Mouse (Mus musculus) forebrain, postnatal 0 days (tissue): ENCODE measurements around the gene Gm45521. TPM values are rescaled to one million over a fixed set of nuclear protein-coding genes. Genes with fewer than 3 reads are reported as not detected.

Experiments used
- ATAC-seq: fragments of 200-750 bp; cut with Nextera tagmentation; 2 replicates; pipeline ENCODE4 v1.8.0; 2017; ENCODE audit warnings: mild to moderate bottlenecking, moderate library complexity
- DNase-seq: peaks from one replicate; pipeline ENCODE4 v3.0.0-alpha.2; 2015
- H3K27ac ChIP-seq: fragments of 300-500 bp; sonication (generic); 2 replicates; pipeline ENCODE4 v1.5.1; 2014; ENCODE audit warnings: low read depth, mild to moderate bottlenecking, antibody characterized with exemption, low read length, moderate library complexity, mixed read lengths
- H3K27me3 ChIP-seq: fragments of 300-500 bp; sonication (generic); 2 replicates; pipeline ENCODE4 v1.6.1; 2014; ENCODE audit warnings: mild to moderate bottlenecking, low read length, mixed read lengths; ENCODE audit not compliant: insufficient read depth
- H3K36me3 ChIP-seq: fragments of 300-500 bp; sonication (generic); 2 replicates; pipeline ENCODE4 v1.6.1; 2014; ENCODE audit warnings: mild to moderate bottlenecking, moderate library complexity; ENCODE audit not compliant: insufficient read depth
- H3K4me1 ChIP-seq: fragments of 300-500 bp; sonication (generic); 2 replicates; pipeline ENCODE4 v1.6.1; 2014; ENCODE audit warnings: antibody characterized with exemption; ENCODE audit not compliant: insufficient read depth
- H3K4me2 ChIP-seq: fragments of 300-500 bp; sonication (generic); 2 replicates; pipeline ENCODE4 v1.6.1; 2014; ENCODE audit warnings: low read depth, mild to moderate bottlenecking, moderate library complexity
- H3K4me3 ChIP-seq: fragments of 300-500 bp; sonication (generic); 2 replicates; pipeline ENCODE4 v1.5.1; 2014; ENCODE audit warnings: low read depth, low read length, mixed read lengths
- H3K9ac ChIP-seq: fragments of 300-500 bp; sonication (generic); 2 replicates; pipeline ENCODE4 v1.6.1; 2014; ENCODE audit warnings: mild to moderate bottlenecking
- H3K9me3 ChIP-seq: fragments of 300-500 bp; sonication (generic); 2 replicates; pipeline ENCODE4 v1.6.1; 2016; ENCODE audit warnings: low read length
- CTCF ChIP-seq: sonication (generic); IDR thresholded peaks from 2 replicates; pipeline ENCODE4 v1.5.1; 2016; ENCODE audit warnings: antibody characterized with exemption, control low read depth, low read depth
- WGBS: fragments of 180-500 bp; shearing (Covaris S2); extraction: QIAGEN DNeasy Blood & Tissue Kit; methylation state at CpG from one replicate; pipeline ENCODE4 v1.1.7; 2014; 5-methylcytosine and 5-hydroxymethylcytosine counted together
- polyA plus RNA-seq: library from polyadenylated mRNA; unstranded; fragments of >200 nt; fragmentation: Nextera tagmentation; extraction: Ambion mirVana; gene quantifications from 2 replicates; pipeline ENCODE4 v1.2.1, GENCODE M21; 2015
- total RNA-seq: library from RNA; depleted of rRNA; stranded (reverse); fragments of >200 nt; gene quantifications from 2 replicates; pipeline ENCODE4 v1.2.3, GENCODE M21; 2014

Gene Gm45521
- total and polyA plus RNA-seq, 2 experiments from 2014 or later, result not detected

DNA sequence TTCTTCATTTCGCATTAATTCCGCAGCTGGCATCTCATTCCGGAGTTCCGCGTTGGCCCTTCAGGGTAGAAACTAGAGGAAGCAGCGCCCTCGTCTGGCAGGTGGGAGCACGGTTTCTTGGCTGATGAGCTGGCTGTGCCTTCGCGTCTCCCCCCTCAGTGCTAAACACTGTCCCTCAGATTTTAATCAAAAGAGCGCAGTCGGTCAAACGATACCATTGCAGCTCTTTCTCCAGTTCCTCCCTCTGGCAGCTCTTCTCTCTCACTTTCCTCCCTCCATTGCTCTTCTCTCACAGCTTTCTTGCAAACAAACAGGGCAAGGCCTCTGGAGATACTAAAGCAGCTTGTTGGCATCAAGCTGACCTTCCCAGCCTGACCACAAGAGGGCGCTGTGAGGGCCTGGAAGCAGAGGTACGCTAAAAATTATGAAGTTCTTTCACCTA is 40.2 kb downstream of the Gm45521 start:
- peak; percentile 77 for TF ChIP-seq CTCF
- Histone ChIP-seq H3K36me3 (no peaks in the 10 kb centered on the region), H3K27ac (no peak overlapping the region), H3K4me3 (0 out of 2 replicates have a peak overlapping the region, but pooled peaks have one; percentile 11), H3K27me3 (no peaks in the 10 kb centered on the region), H3K4me1 (0 out of 2 replicates have a peak, but pooled peaks cover 8% of the 10 kb centered on the region), H3K9ac (no peak overlapping the region), H3K9me3 (no peaks in the 10 kb centered on the region), H3K4me2 (peak overlapping the region; percentile 26; the same call in 1 of the 2 replicates)
- WGBS, result 1% methylated on average over 15 of the region's 15 CpGs
- peak; percentile 89 for DNase-seq
- ATAC-seq, result peak; percentile 80

DNA sequence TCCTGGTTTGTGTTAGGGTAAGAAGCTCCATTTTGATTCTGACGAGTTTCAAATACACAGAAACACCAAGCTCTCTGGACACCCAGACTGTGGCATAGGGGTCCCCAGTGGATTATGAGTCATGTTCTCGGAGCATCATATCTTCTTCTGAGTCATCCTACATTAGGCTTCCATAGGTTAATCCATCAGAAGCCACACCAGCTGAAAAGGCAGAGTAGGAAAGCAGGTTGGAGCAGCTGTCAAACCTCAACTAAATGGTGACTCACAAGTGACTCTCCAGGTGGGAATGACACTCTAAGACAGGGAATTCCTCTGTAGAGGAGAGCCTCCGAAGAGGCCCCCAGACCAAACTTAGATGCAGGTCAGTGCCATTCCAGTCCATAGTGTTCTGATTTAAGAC is 41.9 kb downstream of the Gm45521 start:
- no peak overlapping the region for H3K9ac ChIP-seq
- DNase-seq (no peak), ATAC-seq (no peak)
- no peak overlapping the region for H3K4me2 ChIP-seq
- no peak for TF ChIP-seq CTCF
- WGBS, result 84% methylated on average over 3 of the region's 3 CpGs
- no peaks in the 10 kb centered on the region for H3K9me3 ChIP-seq
- peaks cover 16% of the 10 kb centered on the region for H3K4me1 ChIP-seq
- H3K27ac ChIP-seq, result no peak overlapping the region
- no peaks in the 10 kb centered on the region for H3K36me3 ChIP-seq
- H3K4me3 ChIP-seq, result no peak overlapping the region
- H3K27me3 ChIP-seq, result no peaks in the 10 kb centered on the region

DNA sequence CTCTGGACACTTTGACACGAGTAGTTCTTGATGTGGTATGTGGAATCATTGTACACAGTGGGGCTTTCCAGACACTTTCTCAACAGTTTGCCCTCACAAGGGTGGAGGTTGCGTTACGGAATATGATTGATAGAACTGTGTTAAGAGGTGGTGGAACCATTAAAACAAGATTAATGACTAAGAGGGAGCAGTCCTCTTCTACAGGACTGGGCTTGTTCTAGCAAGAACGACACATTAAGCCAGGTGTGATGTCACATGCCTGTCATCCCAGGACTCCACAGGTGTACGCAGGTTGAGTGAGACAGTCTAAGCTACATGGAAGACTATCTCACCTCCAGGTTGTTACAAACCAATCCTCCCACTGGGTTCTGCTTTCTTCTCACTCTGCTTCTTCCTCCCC is 42.3 kb downstream of the Gm45521 start:
- no peak for ATAC-seq
- WGBS, result 85% methylated on average over 5 of the region's 5 CpGs

DNA sequence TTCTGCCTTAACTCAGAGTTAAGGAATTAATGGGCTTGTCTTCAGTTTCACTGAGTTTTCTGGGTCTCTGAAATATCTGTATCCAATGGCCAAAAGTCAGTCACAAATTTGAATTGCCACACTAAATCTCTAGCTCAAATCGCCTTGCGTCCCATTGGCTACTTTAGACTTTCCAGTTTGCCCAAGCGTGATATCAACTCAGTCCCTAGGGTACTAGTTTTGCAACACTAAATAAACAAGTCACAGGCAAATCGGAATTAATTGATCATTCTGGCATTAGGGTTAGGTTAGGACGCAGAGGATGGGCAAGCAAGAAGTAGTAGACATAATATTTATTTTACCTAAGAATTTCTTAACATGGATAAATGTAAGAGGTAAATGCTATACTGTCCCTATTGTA is 43.2 kb downstream of the Gm45521 start:
- Histone ChIP-seq H3K4me2 (no peak overlapping the region), H3K9me3 (no peaks in the 10 kb centered on the region), H3K4me3 (no peak overlapping the region), H3K27me3 (no peaks in the 10 kb centered on the region), H3K4me1 (peaks cover 22% of the 10 kb centered on the region), H3K36me3 (no peaks in the 10 kb centered on the region), H3K9ac (no peak overlapping the region), H3K27ac (no peak overlapping the region)
- 89% methylated on average over 5 of the region's 5 CpGs for WGBS
- ATAC-seq (no peak), DNase-seq (no peak)
- TF ChIP-seq CTCF, result no peak

More for the DNA sequence above, 42.3 kb downstream of the Gm45521 start:
- DNase-seq, result no peak
- Histone ChIP-seq H3K4me1 (peaks cover 20% of the 10 kb centered on the region), H3K27me3 (no peaks in the 10 kb centered on the region), H3K9ac (no peak overlapping the region), H3K4me2 (no peak overlapping the region), H3K27ac (no peak overlapping the region), H3K36me3 (no peaks in the 10 kb centered on the region), H3K4me3 (no peak overlapping the region), H3K9me3 (no peaks in the 10 kb centered on the region)
- no peak for TF ChIP-seq CTCF

DNA sequence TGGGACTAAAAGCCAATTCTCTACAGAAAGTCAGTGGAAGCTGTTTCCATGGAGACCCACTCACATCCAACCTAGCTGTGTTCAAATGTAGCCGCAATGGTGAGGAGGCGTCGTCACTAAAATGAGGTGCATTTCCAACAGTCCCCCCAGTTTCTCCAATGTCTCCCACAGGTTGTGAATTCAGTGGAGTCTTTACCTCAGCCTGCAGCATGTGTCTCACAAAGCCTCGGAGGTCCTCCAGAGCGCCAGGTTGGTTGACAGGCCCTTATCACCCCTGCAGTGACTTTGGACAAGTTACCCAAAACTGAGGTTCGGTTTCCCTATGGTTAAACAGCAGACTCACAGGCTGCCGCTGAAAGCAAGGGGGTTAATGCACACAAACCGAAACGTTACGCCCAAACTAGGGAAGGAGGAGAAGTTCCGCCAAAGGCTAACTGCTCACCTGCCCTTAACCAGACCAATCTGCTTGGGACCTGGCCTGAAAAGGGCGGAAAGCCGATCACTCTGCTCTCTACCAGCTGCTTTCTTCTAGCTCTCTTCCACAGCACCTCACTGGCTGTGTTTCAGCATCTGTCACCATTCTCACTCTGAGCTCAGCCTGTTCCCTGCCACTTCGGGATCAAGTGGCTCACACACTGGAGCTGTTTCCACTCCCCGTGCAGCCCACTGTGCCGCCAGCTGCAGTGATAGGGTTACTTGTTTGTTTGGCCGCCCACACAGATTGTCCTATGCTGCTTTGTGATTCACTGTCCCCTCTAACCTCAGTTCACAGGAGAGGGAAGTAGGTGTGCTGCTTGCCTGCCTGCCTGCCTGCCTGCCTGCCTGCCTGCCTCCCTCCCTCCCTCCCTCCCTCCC is 44.0 kb downstream of the Gm45521 start:
- TF ChIP-seq CTCF, result no peak
- no peak for ATAC-seq

DNA sequence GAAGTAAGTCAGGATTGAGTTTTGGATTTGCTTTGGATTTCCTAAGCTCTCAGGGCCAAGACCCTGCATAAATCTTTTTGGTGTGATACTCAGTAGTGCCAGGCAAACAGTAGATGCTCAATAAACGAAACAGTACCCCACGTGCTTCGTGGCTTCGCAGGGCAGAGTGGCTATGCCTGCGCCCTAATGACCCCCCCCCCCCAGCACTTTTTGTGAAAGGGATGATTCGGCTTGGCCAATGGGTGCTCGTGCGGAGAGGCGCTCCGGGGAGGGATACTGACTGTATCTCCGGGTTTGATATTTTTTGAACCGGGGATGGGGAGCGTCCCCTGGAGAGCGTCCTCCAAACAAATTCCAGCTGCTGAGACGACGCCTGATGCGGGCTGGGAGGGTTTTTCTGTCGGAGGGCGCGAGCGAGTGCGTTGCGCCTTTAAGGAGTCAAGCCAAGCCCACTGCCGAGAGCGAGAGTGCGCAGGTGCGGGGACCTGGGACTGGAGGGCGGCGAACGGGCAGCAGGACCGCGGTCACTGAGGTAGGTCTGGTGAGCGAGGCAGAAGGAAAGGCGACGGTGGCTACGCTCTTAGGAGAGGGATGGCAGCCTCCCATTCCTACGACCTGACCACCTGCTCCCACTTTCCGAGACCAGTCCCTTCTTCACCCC is 45.5 kb downstream of the Gm45521 start, which contains the start of gene Abhd6:
Gene Abhd6, plus strand, starts transcription at position 471 of the 661 bp plus-strand sequence.
- H3K9ac ChIP-seq, result peak within 1 kb of the TSS; percentile 66
- 2% methylated on average over 38 of the region's 38 CpGs for WGBS
- TF ChIP-seq CTCF, result no peak
- H3K9me3 ChIP-seq, result no peaks in the 10 kb centered on the region
- peaks cover 20% of the 10 kb centered on the region for H3K4me1 ChIP-seq
- H3K4me2 ChIP-seq, result peak within 1 kb of the TSS; percentile 82
- DNase-seq (peak; percentile 91), ATAC-seq (peak; percentile 91)
- no peaks in the 10 kb centered on the region for H3K36me3 ChIP-seq
- H3K27ac ChIP-seq, result peak within 1 kb of the TSS; percentile 74
- H3K27me3 ChIP-seq, result no peaks in the 10 kb centered on the region
- H3K4me3 ChIP-seq, result peak within 1 kb of the TSS; percentile 80

More for the DNA sequence above, 44.0 kb downstream of the Gm45521 start:
- 24% methylated on average over 17 of the region's 17 CpGs for WGBS
- H3K36me3 ChIP-seq, result no peaks in the 10 kb centered on the region
- H3K4me1 ChIP-seq, result peaks cover 22% of the 10 kb centered on the region
- H3K27ac ChIP-seq, result no peak overlapping the region
- H3K4me2 ChIP-seq, result peak overlapping the region; percentile 10; the same call in 1 of the 2 replicates
- peak; percentile 40 for DNase-seq
- H3K9ac ChIP-seq, result no peak overlapping the region
- no peaks in the 10 kb centered on the region for H3K9me3 ChIP-seq
- H3K4me3 ChIP-seq, result no peak overlapping the region
- H3K27me3 ChIP-seq, result no peaks in the 10 kb centered on the region
